Mouse (Mus musculus): ENCODE results near the gene Lima1.
"Not testable (repeated sequence)": the region's sequence is repeated elsewhere in the genome, so short reads cannot be mapped to it uniquely, and the experiment has no call there.

Lima1 gene

GRCm38 (mm10) chr15:99875334-99875869, at the start of gene Lima1:
TSS of gene Lima1 (minus strand) at chr15:99875456.
- DNase-seq (ENCODE audit: low read depth, low spot score), result peak; percentile 13

GRCm38 (mm10) chr15:99919601-99920158, 44.4 kb upstream of the Lima1 start:
- no peak for DNase-seq (ENCODE audit: low read depth, low spot score)

- no peak for DNase-seq (ENCODE audit: low read depth, low spot score)
Measured at GRCm38 (mm10) chr15:99917264-99917663, 42.0 kb upstream of the Lima1 start.

GRCm38 (mm10) chr15:99914613-99915012, 39.4 kb upstream of the Lima1 start:
- no peak for DNase-seq (ENCODE audit: low read depth, low spot score)

- no peak for DNase-seq (ENCODE audit: low read depth, low spot score)
Measured at GRCm38 (mm10) chr15:99911785-99912184, 36.5 kb upstream of the Lima1 start.

GRCm38 (mm10) chr15:99909339-99909996, 34.2 kb upstream of the Lima1 start:
- DNase-seq (ENCODE audit: low read depth, low spot score), result not testable (repeated sequence)

GRCm38 (mm10) chr15:99907514-99907913, 32.3 kb upstream of the Lima1 start:
- no peak for DNase-seq (ENCODE audit: low read depth, low spot score)

- DNase-seq (ENCODE audit: low read depth, low spot score), result no peak
Measured at GRCm38 (mm10) chr15:99907041-99907440, 31.8 kb upstream of the Lima1 start.

- no peak for DNase-seq (ENCODE audit: low read depth, low spot score)
Measured at GRCm38 (mm10) chr15:99904841-99905240, 29.6 kb upstream of the Lima1 start.

- no peak for DNase-seq (ENCODE audit: low read depth, low spot score)
Measured at GRCm38 (mm10) chr15:99904333-99904732, 29.1 kb upstream of the Lima1 start.

- DNase-seq (ENCODE audit: low read depth, low spot score), result no peak
Measured at GRCm38 (mm10) chr15:99903227-99903626, 28.0 kb upstream of the Lima1 start.

- DNase-seq (ENCODE audit: low read depth, low spot score), result no peak
Measured at GRCm38 (mm10) chr15:99902786-99903185, 27.5 kb upstream of the Lima1 start.

GRCm38 (mm10) chr15:99896621-99897020, 21.4 kb upstream of the Lima1 start:
- DNase-seq (ENCODE audit: low read depth, low spot score), result no peak

GRCm38 (mm10) chr15:99891355-99891754, 16.1 kb upstream of the Lima1 start:
- no peak for DNase-seq (ENCODE audit: low read depth, low spot score)

GRCm38 (mm10) chr15:99890412-99891236, 15.4 kb upstream of the Lima1 start:
- no peak for DNase-seq (ENCODE audit: low read depth, low spot score)

GRCm38 (mm10) chr15:99889275-99889874, 14.1 kb upstream of the Lima1 start:
- no peak for DNase-seq (ENCODE audit: low read depth, low spot score)

GRCm38 (mm10) chr15:99887130-99887529, 11.9 kb upstream of the Lima1 start:
- DNase-seq (ENCODE audit: low read depth, low spot score), result not testable (repeated sequence)

GRCm38 (mm10) chr15:99884038-99884437, 8.8 kb upstream of the Lima1 start:
- DNase-seq (ENCODE audit: low read depth, low spot score), result no peak

GRCm38 (mm10) chr15:99878541-99878940, 3.3 kb upstream of the Lima1 start:
- no peak for DNase-seq (ENCODE audit: low read depth, low spot score)

GRCm38 (mm10) chr15:99874612-99875333, 483 bp downstream of the Lima1 start:
- no peak for DNase-seq (ENCODE audit: low read depth, low spot score)

GRCm38 (mm10) chr15:99872543-99872942, 2.7 kb downstream of the Lima1 start:
- no peak for DNase-seq (ENCODE audit: low read depth, low spot score)

Measured in c-Kit-negative CD71-positive TER-119-positive erythroid progenitor cells, embryonic 14.5 days (primary cell).